Mouse (Mus musculus) erythroblast, adult 5-6 weeks (primary cell): ENCODE data around the gene Nsf. TPM values are rescaled to one million over a fixed set of nuclear protein-coding genes. Genes with fewer than 3 reads are reported as not detected.

Experiments
- ATAC-seq: replicated peaks from 2 replicates; pipeline ENCODE4 v1.8.0; 2016; ENCODE audit warnings: moderate number of reproducible peaks, mild to moderate bottlenecking, moderate TSS enrichment, inconsistent platforms; ENCODE audit not compliant: poor library complexity, low FRiP score, severe bottlenecking
- total RNA-seq, 2 experiments: library from RNA; stranded (forward) in 1 of 2; stranded (reverse) in 1 of 2; fragments of 150-400 nt in 1 of 2; fragments of 200-764, 138-1000 nt in 1 of 2; gene quantifications; 2 replicates each; pipeline versions ENCODE4 v1.2.3 to v1.2.4; 2015 to 2017; ENCODE audit warnings: low replicate concordance in 2 of 2

Gene Nsf
- total RNA-seq, 2 experiments from 2014 or later, result 13.5 to 14.4 TPM

GRCm38 (mm10) chr11:103854294-103854693, 99.6 kb downstream of the Nsf start:
- ATAC-seq, result no peak

DNA sequence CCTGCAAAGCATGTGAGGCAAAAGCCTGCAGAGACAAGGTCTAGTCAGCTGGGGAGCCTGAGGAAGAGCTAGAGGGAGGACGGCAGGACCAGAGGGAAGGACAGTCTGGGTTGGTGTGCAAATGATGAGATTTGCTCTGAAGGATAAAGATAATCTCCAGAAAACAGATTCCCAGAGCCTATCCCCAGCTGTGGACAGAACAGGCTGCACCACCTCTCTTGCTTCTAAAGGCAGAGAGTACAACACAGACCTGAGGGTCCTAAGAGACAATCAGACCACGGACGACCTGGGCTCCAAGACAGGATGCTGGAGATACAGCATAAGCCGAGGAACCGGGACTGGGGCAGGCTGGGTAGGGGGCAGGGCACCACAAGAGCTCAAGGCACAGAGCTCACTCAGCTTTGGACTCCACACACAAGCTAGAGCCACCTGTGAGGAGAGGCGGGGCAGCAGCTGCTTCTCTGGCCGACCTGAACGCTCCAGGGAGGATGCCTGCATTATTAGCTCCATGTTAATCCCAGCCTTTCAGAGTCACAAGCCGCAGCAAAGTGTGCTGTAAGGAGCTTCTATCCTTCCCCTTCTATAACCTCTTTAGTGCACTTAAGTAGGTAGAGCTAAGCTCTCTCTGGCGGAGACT, 100.5 kb downstream of the Nsf start:
- ATAC-seq, result no peak

GRCm38 (mm10) chr11:103852590-103853283, 101.1 kb downstream of the Nsf start:
- ATAC-seq, result no peak

- ATAC-seq, result no peak
These were observed 105.6 kb downstream of the Nsf start for GRCm38 (mm10) chr11:103848287-103848686.

GRCm38 (mm10) chr11:103840834-103841233, 113.0 kb downstream of the Nsf start:
- ATAC-seq, result no peak

GRCm38 (mm10) chr11:103838955-103839354, 114.9 kb downstream of the Nsf start:
- no peak for ATAC-seq

GRCm38 (mm10) chr11:103832331-103832730, 121.5 kb downstream of the Nsf start:
- ATAC-seq, result no peak

- ATAC-seq, result no peak
These were observed 122.1 kb downstream of the Nsf start for GRCm38 (mm10) chr11:103831766-103832165.

- ATAC-seq, result no peak
These were observed 123.4 kb downstream of the Nsf start for GRCm38 (mm10) chr11:103830476-103830875.

GRCm38 (mm10) chr11:103829956-103830355, 123.9 kb downstream of the Nsf start:
- ATAC-seq, result no peak

DNA sequence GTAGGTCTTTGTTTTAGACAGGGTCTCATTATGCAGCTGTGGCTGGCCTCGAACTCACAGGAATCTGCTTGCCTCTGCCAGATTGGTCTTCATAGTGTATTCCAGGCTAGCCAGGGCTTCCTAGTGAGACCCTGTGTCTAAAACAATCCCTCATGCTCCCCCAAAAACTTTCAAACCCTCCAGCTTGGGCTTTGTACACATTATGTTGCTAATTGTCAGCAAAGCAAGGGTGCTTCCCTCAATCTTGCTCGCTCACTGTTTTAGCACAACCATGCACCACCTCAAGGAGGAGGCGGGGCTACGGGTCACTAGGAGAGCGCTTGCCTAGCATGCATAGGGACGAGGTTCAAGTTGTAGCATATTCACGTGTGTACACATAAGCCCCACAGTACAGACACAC, 125.0 kb downstream of the Nsf start:
- no peak for ATAC-seq

DNA sequence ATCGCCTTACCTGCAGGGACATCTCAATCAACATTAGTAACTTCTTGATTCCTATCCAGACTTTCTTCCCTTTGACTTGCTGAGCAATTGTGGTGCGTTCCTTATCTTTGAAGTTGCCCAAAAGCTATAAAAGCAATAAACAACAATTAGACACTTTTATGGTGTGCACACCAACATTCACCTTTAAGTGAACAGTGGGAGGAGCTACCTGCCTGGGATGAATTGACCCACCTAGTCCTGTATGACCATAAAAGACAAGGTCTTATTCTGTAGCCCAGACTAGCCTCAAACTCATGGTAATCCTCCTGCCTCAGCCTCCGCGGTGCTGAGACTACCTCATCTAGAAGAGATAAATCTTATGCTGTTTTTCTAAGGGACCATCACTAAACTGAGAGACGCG, 126.7 kb downstream of the Nsf start:
- no peak for ATAC-seq

DNA sequence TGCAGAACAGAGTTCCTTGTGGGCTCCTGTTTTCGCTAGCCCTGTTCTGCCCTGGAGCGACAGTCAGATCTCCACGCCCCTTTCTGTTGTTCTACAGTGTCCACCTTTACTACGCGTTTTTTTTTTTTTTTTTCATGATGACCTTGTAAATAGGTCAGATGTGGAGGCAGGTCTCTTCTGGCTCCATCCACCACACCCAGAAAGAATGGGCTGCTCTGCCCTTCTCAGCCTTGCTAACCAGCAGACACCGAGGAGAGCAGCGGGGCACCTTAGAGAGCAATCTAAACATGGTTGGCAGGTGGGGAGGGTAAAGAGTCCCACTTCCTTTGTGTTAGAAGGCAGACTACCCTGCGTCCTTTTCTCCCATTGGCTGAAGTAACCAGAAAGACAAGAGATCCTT, 137.1 kb downstream of the Nsf start:
- ATAC-seq, result no peak

GRCm38 (mm10) chr11:103815986-103816385, 137.9 kb downstream of the Nsf start:
- no peak for ATAC-seq

DNA sequence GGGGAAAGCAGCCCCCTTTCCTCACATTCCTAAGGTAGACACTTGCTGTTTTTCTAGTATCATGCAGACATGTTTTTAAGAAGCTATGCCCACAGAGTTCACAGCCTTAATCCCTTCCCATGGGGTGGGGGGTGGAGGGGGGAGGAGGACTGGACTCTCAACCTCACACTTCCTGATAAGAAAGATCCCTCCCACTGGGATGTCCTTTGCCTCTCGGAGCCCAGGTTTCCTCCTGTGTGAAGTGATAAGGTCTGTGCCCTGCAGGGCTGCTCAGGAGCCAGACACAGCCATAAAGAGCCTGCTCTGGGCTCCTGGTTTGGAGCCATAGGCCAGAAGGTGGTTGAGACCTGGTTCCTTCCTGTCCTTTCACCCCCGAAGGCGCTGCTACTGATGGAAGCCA, 139.0 kb downstream of the Nsf start:
- no peak for ATAC-seq

DNA sequence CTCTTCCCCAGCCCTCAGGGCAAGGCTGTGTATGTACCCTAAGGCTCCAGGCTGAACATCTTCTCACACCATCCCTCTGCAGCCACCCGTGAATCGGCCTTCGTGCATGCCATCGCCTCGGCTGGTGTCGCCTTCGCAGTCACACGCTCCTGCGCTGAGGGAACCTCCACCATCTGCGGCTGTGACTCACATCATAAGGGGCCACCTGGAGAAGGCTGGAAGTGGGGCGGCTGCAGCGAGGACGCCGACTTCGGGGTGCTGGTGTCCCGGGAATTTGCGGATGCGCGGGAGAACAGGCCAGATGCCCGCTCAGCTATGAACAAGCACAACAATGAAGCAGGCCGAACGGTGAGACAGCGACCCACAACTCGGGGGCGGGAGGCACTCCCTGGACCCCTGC, 142.6 kb downstream of the Nsf start:
- no peak for ATAC-seq

GRCm38 (mm10) chr11:103810631-103811030, 143.2 kb downstream of the Nsf start:
- ATAC-seq, result no peak

DNA sequence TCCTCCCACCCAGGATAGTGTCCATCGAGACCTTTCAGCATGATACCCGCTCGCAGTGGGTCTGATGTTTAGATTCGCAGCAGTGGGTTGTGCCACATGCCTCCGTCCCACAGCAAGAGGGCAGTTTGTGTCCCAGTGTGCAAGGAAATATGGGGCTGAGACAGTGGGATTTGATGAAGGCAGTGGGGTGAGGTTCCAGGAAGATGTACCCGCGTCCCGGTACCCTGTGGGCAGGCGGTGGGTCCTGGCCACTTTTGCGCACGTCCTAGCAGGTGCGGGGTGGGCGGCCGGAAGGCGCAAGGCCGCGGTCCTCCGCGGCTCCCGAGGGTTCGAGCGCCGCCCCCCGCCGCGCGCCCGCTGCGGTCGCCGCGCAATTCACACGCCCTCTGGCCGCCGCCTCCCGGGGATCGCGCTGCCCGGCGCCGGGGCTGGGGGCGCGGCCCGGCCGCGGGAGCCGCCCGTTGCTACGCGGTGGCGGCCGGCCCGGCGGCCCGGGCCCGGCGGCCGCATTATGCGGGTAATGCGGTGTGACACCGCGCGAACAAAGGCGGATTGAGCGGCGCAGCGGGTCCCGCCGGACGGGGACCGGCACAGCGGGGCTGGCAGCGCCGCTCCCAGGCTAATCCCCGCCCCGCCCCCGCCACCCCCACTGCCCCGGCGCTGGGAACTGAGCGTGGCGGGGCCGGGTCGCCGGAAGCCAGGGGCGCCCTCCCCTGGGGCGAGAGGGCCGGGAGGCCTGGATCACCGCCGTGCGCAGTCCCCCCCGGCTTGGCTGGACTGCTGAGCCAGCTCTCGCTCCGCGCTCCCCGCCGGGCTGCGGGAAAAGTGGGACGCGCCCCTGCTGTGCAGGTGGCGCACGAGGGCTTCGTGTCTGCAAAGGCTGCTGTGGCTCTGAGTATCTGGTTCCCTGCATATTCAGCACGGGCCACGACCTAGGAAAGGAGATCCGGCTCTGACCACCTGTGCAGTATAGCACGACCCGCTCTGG, 144.0 kb downstream of the Nsf start:
- no peak for ATAC-seq

- no peak for ATAC-seq
These were observed 144.9 kb downstream of the Nsf start for GRCm38 (mm10) chr11:103808771-103809610.

- no peak for ATAC-seq
These were observed 145.9 kb downstream of the Nsf start for GRCm38 (mm10) chr11:103807966-103808365.
